ENCODE assay signal across 13 mouse cellular contexts in the genomic region with DNA sequence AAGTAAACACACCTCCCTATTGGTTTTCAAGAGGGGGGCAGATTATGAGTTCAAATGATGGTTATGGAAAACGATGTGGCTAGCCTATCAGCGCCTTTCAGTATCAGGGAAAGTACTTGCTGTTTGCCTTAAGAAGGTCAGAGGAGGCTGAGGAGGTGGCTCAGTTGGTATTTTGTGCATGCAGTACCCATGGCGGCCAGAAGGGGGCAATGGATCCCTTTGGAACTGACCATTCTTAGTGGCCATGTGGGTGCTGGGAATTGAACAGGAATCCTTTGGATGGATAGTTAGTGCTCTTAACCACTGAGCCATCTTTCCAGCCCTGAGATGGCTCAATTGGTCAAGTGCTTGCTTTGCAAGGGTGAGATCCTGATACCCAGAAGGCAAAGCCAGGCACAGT. TPM values are rescaled to one million over a fixed set of nuclear protein-coding genes. Genes with fewer than 3 reads are reported as not detected.
DNase-seq lines count a peak whose midpoint lies in the region; ATAC-seq and TF ChIP-seq lines count a peak whose summit lies in the region.
"Had no signal": no experiment of that assay in that cellular context is flagged by ENCODE, and none has a peak within 500 bp of the region (broad histone marks: within the 10 kb centered on the region; RNA-seq: fewer than 3 reads in every experiment).

No protein-coding gene starts in this region.

- H3K36me3 ChIP-seq in liver, adult 2 months (ENCODE audit: control insufficient read depth, insufficient read depth, low read length), result no peaks in the 10 kb centered on the region
- no peaks in the 10 kb centered on the region for H3K36me3 ChIP-seq in liver, embryonic 11.5 days (ENCODE audit: control insufficient read depth, insufficient read depth, low read length)
- H3K36me3 ChIP-seq in E14TG2a.4 (ENCODE audit: insufficient read depth, low read length), result no peaks in the 10 kb centered on the region
- no peaks in the 10 kb centered on the region for H3K36me3 ChIP-seq in forebrain, embryonic 16.5 days (ENCODE audit: control insufficient read depth, insufficient read depth)
- H3K36me3 ChIP-seq: embryonic facial prominence, embryonic 15.5 days; heart, embryonic 13.5 days had no signal

- H3K79me2 ChIP-seq in liver, adult 2 months (ENCODE audit: control insufficient read depth, insufficient read depth, low read length), result no peaks in the 10 kb centered on the region

- H3K4me1 ChIP-seq in liver, adult 2 months (ENCODE audit: control insufficient read depth, insufficient read depth, low read length), result no peaks in the 10 kb centered on the region
- no peaks in the 10 kb centered on the region for H3K4me1 ChIP-seq in liver, embryonic 11.5 days (replicated peaks; ENCODE audit: control insufficient read depth, insufficient read depth, low read length)
- peaks cover 8% of the 10 kb centered on the region; the same call in 1 of the 2 replicates for H3K4me1 ChIP-seq in E14TG2a.4 (replicated peaks; ENCODE audit: low read depth, low read length)
- no peaks in the 10 kb centered on the region for H3K4me1 ChIP-seq in forebrain, embryonic 16.5 days (replicated peaks; ENCODE audit: control insufficient read depth, insufficient read depth, low read length)
- H3K4me1 ChIP-seq: embryonic facial prominence, embryonic 15.5 days; heart, embryonic 13.5 days had no signal

- no peak for ATAC-seq in liver, embryonic 11.5 days (replicated peaks; ENCODE audit: low FRiP score)
- peak; percentile 31; the same call in 1 of the 2 replicates for ATAC-seq in common myeloid progenitor, adult 5-6 weeks (replicated peaks; ENCODE audit: low read depth, poor library complexity, severe bottlenecking)
- ATAC-seq in forebrain, embryonic 16.5 days, result no peak
- ATAC-seq: hindbrain, embryonic 16.5 days had no signal

- no peak for DNase-seq in liver, adult 2 months (ENCODE audit: extremely low read depth, low read depth, low spot score)
- no peak for DNase-seq in liver, embryonic 11.5 days (ENCODE audit: low spot score)
- DNase-seq in B cell, adult 2 months, result peak; percentile 54 to 55
- DNase-seq in frontal cortex, postnatal 25 days (ENCODE audit: low spot score in 2 of 2), result no peak
- DNase-seq in adrenal gland, adult (ENCODE audit: inconsistent age in 2 of 2, low spot score in 1 of 2), result no peak
- DNase-seq: cerebellum, postnatal 36 days; lung, postnatal 14 days had no signal

- no peaks in the 10 kb centered on the region for H3K27me3 ChIP-seq in liver, adult 2 months (ENCODE audit: control insufficient read depth, insufficient read depth, low read length)
- no peaks in the 10 kb centered on the region for H3K27me3 ChIP-seq in liver, embryonic 11.5 days (replicated peaks; ENCODE audit: control insufficient read depth, insufficient read depth, low read length)
- H3K27me3 ChIP-seq in E14TG2a.4 (ENCODE audit: insufficient read depth, low read length), result no peaks in the 10 kb centered on the region
- no peaks in the 10 kb centered on the region for H3K27me3 ChIP-seq in forebrain, embryonic 16.5 days (replicated peaks; ENCODE audit: control insufficient read depth, insufficient read depth, low read length)
- H3K27me3 ChIP-seq: embryonic facial prominence, embryonic 15.5 days; heart, embryonic 13.5 days had no signal

- H3K4me2 ChIP-seq in liver, embryonic 11.5 days, result no peak overlapping the region
- no peak overlapping the region for H3K4me2 ChIP-seq in forebrain, embryonic 16.5 days (ENCODE audit: low read length)
- H3K4me2 ChIP-seq: embryonic facial prominence, embryonic 15.5 days; heart, embryonic 13.5 days had no signal

- WGBS in liver, adult 2 months, result 73% methylated on average over 3 of the region's 3 CpGs
- WGBS in liver, embryonic 11.5 days, result 53% methylated on average over 3 of the region's 3 CpGs
- WGBS in forebrain, embryonic 16.5 days, result 64% methylated on average over 3 of the region's 3 CpGs

- H3K9ac ChIP-seq in liver, adult 2 months (ENCODE audit: low read depth, low read length), result no peak overlapping the region
- no peak overlapping the region for H3K9ac ChIP-seq in liver, embryonic 11.5 days (ENCODE audit: low read depth, low read length)
- H3K9ac ChIP-seq in forebrain, embryonic 16.5 days (replicated peaks; ENCODE audit: low read depth, low read length), result no peak overlapping the region
- H3K9ac ChIP-seq: embryonic facial prominence, embryonic 15.5 days; heart, embryonic 13.5 days had no signal

- TF ChIP-seq CTCF in liver, adult 2 months (IDR thresholded peaks at IDR 0.05; ENCODE audit: low read depth, low read length), result peak; percentile 59
- TF ChIP-seq CTCF in E14TG2a.4 (conservative IDR thresholded peaks at IDR 0.05; ENCODE audit: low read length), result peak; percentile 71

- H3K27ac ChIP-seq in liver, adult 2 months (replicated peaks; ENCODE audit: insufficient read depth, low read depth, low read length), result no peak overlapping the region
- H3K27ac ChIP-seq in liver, embryonic 11.5 days (ENCODE audit: low read depth, low read length), result no peak overlapping the region
- no peak overlapping the region for H3K27ac ChIP-seq in forebrain, embryonic 16.5 days (ENCODE audit: low read length)
- H3K27ac ChIP-seq: embryonic facial prominence, embryonic 15.5 days; heart, embryonic 13.5 days had no signal

- H3K4me3 ChIP-seq in liver, adult 2 months (ENCODE audit: insufficient read depth, low read depth, low read length), result no peak overlapping the region
- H3K4me3 ChIP-seq in liver, embryonic 11.5 days (ENCODE audit: low read depth, low read length), result no peak overlapping the region
- H3K4me3 ChIP-seq in E14TG2a.4 (replicated peaks; ENCODE audit: low read length), result no peak overlapping the region
- no peak overlapping the region for H3K4me3 ChIP-seq in forebrain, embryonic 16.5 days (replicated peaks; ENCODE audit: low read length)
- H3K4me3 ChIP-seq: embryonic facial prominence, embryonic 15.5 days; heart, embryonic 13.5 days had no signal

- TF ChIP-seq POLR2A in liver, adult 2 months (IDR thresholded peaks at IDR 0.05; ENCODE audit: extremely low read depth, insufficient read depth, low read length), result no peak

- H3K9me3 ChIP-seq in liver, embryonic 11.5 days (ENCODE audit: control insufficient read depth, low read length), result 0 out of 2 replicates have a peak, but pooled peaks cover 2% of the 10 kb centered on the region
- peaks cover 9% of the 10 kb centered on the region for H3K9me3 ChIP-seq in E14TG2a.4 (ENCODE audit: low read length)
- no peaks in the 10 kb centered on the region for H3K9me3 ChIP-seq in forebrain, embryonic 16.5 days (ENCODE audit: control insufficient read depth, low read length)
- H3K9me3 ChIP-seq: embryonic facial prominence, embryonic 15.5 days had no signal

RNA-seq across cellular contexts. Expression of gene Baiap2l1, which starts 26.0 kb away (rescaled TPM):
- total RNA-seq in liver, adult 2 months (2014; rRNA removed), result 7.9 and 11.7 TPM in 2 replicates
- polyA plus RNA-seq in liver, adult 2 months (2012; rRNA removed), result 7.7 and 10.3 TPM in 2 replicates
- 6.8 and 8.2 TPM in 2 replicates for polyA plus RNA-seq in liver, embryonic 11.5 days (2014; fragmentation: Nextera tagmentation; extraction: Ambion mirVana)
- total RNA-seq in common myeloid progenitor, adult 5-6 weeks (2017), result not detected in 2 replicates
- polyA plus RNA-seq in forebrain, embryonic 16.5 days (2015; fragmentation: Nextera tagmentation; extraction: Ambion mirVana), result 1.5 and 1.6 TPM in 2 replicates

Comparison
In these comparisons a context has a peak if more than half of its experiments do, and no peak if none do; other contexts are left out.
1. DNase-seq: peak in B cell, adult 2 months (2 of 2); none in liver, adult 2 months (single experiment), liver, embryonic 11.5 days (single experiment), frontal cortex, postnatal 25 days (0 of 2) and adrenal gland, adult (0 of 2).